Mouse (Mus musculus): Measurements from ENCODE around the gene Mpnd.

DNA sequence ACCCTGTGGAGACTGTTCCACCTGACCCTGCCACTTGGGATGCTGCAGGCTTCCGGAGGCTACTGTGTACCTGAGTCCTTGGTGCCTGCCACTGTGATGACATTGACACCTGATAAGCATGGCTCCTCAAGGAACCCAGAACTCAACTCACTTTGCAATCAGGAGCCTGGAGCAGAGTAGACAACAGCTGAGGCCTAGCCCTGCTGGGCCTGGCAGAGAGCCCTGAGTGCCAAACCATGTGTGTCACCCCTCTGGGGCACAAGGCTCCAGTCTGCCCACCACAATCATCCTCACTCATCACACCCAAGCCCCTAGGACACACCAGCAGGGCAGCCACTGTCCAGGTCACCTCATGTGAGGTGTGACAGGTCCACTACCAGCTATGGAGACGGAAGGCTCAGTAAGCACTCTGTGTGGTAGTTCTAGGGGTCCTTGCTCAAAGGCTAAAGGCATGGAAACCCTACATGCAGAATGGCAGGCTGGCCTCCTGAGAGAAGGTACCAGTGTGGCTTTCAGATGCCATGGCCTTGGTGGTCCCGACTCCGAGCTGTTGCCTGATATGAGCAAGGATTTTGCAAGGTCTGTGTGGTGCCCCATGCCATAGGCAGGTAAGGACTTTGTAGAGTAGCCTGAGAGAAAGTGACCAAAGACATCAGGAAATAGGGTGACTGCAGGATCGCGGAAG lies 15.0 kb downstream of the Mpnd start:
- TF ChIP-seq POLR2A (IDR thresholded peaks at IDR 0.05; ENCODE audit: insufficient read length, low read depth) (no peak), TCF3 (IDR thresholded peaks at IDR 0.05; ENCODE audit: insufficient read length, low read depth) (no peak), MYOG (IDR thresholded peaks at IDR 0.05; ENCODE audit: control insufficient read depth in 1 of 3, insufficient read depth in 1 of 3, insufficient read length in 2 of 3, low read depth in 2 of 3) (peak in 2 of 3 experiments; percentile 45 to 90), SRF (IDR thresholded peaks at IDR 0.05; ENCODE audit: control insufficient read depth, insufficient read length, low read depth) (no peak), USF1 (IDR thresholded peaks at IDR 0.05; ENCODE audit: low read depth) (no peak), TCF12 (IDR thresholded peaks at IDR 0.05; ENCODE audit: insufficient read depth, poor library complexity, severe bottlenecking) (no peak), POLR2AphosphoS2 (IDR thresholded peaks at IDR 0.05; ENCODE audit: insufficient read length, low read depth) (peak; percentile 72)

All from myocyte (in vitro differentiated cells).